Mouse (Mus musculus): Measurements from ENCODE around the gene Cyp26b1. TPM values are rescaled to one million over a fixed set of nuclear protein-coding genes. Genes with fewer than 3 reads are reported as not detected.

Gene Cyp26b1
- polyA plus RNA-seq, 1 experiment from 2014 or later = 2.6 TPM

DNA sequence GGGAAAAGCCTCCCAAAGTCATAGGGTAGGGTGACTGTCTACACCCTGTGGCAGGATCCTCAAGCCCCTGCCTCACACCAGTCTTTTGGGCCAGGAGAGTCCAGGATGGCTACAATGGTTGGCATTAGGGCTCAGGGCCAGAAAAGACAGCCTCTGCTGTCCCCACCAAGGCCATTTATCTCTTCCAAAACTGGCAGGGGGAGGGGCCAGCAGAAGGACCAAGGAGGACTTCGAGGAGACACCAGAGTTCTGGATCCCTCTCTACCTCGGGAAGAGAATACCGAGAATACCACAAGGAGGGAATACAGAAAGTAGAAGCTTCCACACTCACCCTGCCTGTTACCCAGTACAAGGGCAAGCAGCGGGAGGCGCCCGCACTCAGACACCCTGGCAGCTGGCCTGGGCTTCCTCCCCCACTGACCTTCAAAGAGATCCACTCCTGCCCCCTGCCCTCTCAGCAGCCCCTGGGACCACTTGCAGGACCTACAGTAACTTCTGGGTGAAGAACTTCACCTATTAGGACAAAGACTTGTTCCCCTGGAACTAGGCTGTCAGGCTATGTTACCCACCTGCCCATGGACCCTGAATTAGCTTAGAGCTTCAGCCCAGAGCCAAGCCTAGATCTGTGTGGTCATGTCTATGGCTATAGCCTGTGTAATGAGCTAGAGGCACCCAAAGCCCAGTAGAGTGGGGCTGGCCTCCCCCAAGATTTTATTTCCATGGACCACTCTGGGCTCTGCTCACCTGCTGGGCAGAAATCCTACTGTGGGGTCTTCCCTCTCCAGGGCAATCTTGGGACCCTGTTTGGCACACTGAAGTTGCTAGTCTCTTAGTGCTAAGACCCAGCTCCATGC lies 12.5 kb downstream of the Cyp26b1 start:
- peaks cover 23% of the 10 kb centered on the region; the same call in 1 of the 2 replicates for H3K27me3 ChIP-seq (replicated peaks; ENCODE audit: insufficient read depth, low read length)

DNA sequence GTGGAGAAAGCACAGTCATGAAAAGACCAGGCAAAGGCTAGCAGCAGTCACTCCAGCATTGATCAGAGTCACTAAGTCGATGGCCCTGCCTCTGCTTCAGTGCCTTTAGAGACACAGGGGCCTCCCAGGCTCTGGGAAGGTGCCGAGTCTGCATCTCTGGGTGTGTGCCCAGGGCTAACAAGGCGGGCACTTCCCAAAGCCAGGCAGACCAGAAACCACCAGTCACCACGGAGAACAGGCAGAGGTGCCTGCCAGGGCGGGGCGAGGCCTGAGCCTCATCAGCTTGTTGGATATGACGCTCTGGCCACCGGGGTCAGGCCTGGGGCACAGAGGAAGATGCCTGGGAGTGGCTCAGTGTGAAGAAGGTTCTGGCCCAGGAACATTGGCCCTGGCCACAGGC lies 14.2 kb downstream of the Cyp26b1 start:
- Histone ChIP-seq H3K4me1 (ENCODE audit: insufficient read depth, low read depth, low read length) (peaks cover 16% of the 10 kb centered on the region; the same call in 1 of the 2 replicates), H3K4me2 (replicated peaks; ENCODE audit: low read depth, low read length) (no peak overlapping the region), H3K9me3 (ENCODE audit: low read length) (no peaks in the 10 kb centered on the region), H3K27ac (ENCODE audit: low read length) (no peak overlapping the region), H3K27me3 (replicated peaks; ENCODE audit: insufficient read depth, low read length) (peaks cover 10% of the 10 kb centered on the region; the same call in 1 of the 2 replicates), H3K9ac (replicated peaks; ENCODE audit: low read depth) (no peak overlapping the region), H3K4me3 (ENCODE audit: low read depth, low read length) (no peak overlapping the region), H3K36me3 (ENCODE audit: insufficient read depth, low read length) (no peaks in the 10 kb centered on the region)
- 76% methylated on average over 8 of the region's 8 CpGs for whole genome bisulfite sequencing
- DNase-seq (ENCODE audit: low spot score) = no peak
- TF ChIP-seq CTCF (IDR thresholded peaks at IDR 0.05) = no peak
- TF ChIP-seq EP300 (IDR thresholded peaks at IDR 0.05) = no peak
- ATAC-seq = no peak

More for the DNA sequence above, 12.5 kb downstream of the Cyp26b1 start:
- H3K4me1 ChIP-seq (ENCODE audit: insufficient read depth, low read depth, low read length) = peaks cover 21% of the 10 kb centered on the region
- H3K4me2 ChIP-seq (replicated peaks; ENCODE audit: low read depth, low read length) = no peak overlapping the region
- no peaks in the 10 kb centered on the region for H3K36me3 ChIP-seq (ENCODE audit: insufficient read depth, low read length)
- no peak for TF ChIP-seq CTCF (IDR thresholded peaks at IDR 0.05)
- no peak for TF ChIP-seq EP300 (IDR thresholded peaks at IDR 0.05)
- H3K4me3 ChIP-seq (ENCODE audit: low read depth, low read length) = no peak overlapping the region
- H3K27ac ChIP-seq (ENCODE audit: low read length) = no peak overlapping the region
- no peak for DNase-seq (ENCODE audit: low spot score)
- no peak for ATAC-seq
- no peak overlapping the region for H3K9ac ChIP-seq (replicated peaks; ENCODE audit: low read depth)
- WGBS = 71% methylated on average over 6 of the region's 6 CpGs
- H3K9me3 ChIP-seq (ENCODE audit: low read length) = no peaks in the 10 kb centered on the region

DNA sequence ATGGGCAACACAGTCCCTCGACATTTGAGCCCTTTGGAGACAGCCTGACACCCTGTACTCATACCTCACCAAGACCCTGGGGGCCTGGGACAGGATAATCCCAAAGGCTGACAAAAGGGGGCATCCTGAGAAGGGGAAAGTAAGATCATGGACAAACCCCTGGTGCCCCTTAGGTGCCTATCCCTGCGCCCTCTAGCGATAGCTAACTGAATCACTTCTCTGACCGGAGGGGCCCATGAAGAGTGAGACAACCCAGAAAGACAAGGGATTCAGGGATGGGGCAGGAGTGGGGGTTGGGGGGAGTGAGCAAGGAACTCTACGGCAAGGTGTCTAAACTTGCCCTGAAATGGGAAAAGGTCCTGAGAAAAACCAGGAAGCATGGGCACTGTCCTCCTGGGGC lies 14.8 kb downstream of the Cyp26b1 start:
- no peak overlapping the region for H3K4me2 ChIP-seq (replicated peaks; ENCODE audit: low read depth, low read length)
- H3K9me3 ChIP-seq (ENCODE audit: low read length) = no peaks in the 10 kb centered on the region
- no peak for TF ChIP-seq EP300 (IDR thresholded peaks at IDR 0.05)
- peak; percentile 81 for TF ChIP-seq CTCF (IDR thresholded peaks at IDR 0.05)
- H3K27ac ChIP-seq (ENCODE audit: low read length) = no peak overlapping the region
- H3K9ac ChIP-seq (replicated peaks; ENCODE audit: low read depth) = no peak overlapping the region
- ATAC-seq = no peak
- H3K36me3 ChIP-seq (ENCODE audit: insufficient read depth, low read length) = no peaks in the 10 kb centered on the region
- 0 out of 2 replicates have a peak, but pooled peaks cover 10% of the 10 kb centered on the region for H3K27me3 ChIP-seq (replicated peaks; ENCODE audit: insufficient read depth, low read length)
- peak; percentile 52 for DNase-seq (ENCODE audit: low spot score)
- no peak overlapping the region for H3K4me3 ChIP-seq (ENCODE audit: low read depth, low read length)
- peaks cover 13% of the 10 kb centered on the region; the same call in 1 of the 2 replicates for H3K4me1 ChIP-seq (ENCODE audit: insufficient read depth, low read depth, low read length)
- WGBS = 16% methylated on average over 5 of the region's 5 CpGs

DNA sequence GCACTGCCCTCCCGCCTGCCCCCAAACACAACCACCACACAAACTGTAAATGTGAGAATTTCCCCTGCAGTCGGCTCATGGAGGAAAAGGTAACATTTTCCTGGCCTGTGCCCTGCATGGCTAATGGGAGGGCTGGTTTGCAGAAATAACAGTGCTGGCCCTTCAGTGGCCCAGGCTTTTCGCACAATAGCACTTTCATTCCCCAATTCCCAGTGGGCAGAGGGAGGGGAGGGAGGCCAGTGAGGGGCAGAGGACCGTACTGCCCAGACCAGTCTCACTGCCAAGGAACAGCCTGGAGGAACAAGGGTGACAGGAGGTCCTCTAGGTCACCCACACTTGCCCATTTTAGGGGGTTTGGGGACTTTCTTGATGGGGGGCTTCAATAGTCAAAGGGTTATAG lies 15.8 kb downstream of the Cyp26b1 start:
- H3K9ac ChIP-seq (replicated peaks; ENCODE audit: low read depth) = no peak overlapping the region
- WGBS = 69% methylated on average over 4 of the region's 4 CpGs
- H3K27ac ChIP-seq (ENCODE audit: low read length) = no peak overlapping the region
- peaks cover 3% of the 10 kb centered on the region; the same call in 1 of the 2 replicates for H3K4me1 ChIP-seq (ENCODE audit: insufficient read depth, low read depth, low read length)
- DNase-seq (ENCODE audit: low spot score) (no peak), ATAC-seq (no peak)
- 0 out of 2 replicates have a peak, but pooled peaks cover 10% of the 10 kb centered on the region for H3K27me3 ChIP-seq (replicated peaks; ENCODE audit: insufficient read depth, low read length)
- H3K36me3 ChIP-seq (ENCODE audit: insufficient read depth, low read length) = no peaks in the 10 kb centered on the region
- no peaks in the 10 kb centered on the region for H3K9me3 ChIP-seq (ENCODE audit: low read length)
- H3K4me3 ChIP-seq (ENCODE audit: low read depth, low read length) = no peak overlapping the region
- no peak overlapping the region for H3K4me2 ChIP-seq (replicated peaks; ENCODE audit: low read depth, low read length)
- TF ChIP-seq CTCF (IDR thresholded peaks at IDR 0.05) (no peak), EP300 (IDR thresholded peaks at IDR 0.05) (no peak)

DNA sequence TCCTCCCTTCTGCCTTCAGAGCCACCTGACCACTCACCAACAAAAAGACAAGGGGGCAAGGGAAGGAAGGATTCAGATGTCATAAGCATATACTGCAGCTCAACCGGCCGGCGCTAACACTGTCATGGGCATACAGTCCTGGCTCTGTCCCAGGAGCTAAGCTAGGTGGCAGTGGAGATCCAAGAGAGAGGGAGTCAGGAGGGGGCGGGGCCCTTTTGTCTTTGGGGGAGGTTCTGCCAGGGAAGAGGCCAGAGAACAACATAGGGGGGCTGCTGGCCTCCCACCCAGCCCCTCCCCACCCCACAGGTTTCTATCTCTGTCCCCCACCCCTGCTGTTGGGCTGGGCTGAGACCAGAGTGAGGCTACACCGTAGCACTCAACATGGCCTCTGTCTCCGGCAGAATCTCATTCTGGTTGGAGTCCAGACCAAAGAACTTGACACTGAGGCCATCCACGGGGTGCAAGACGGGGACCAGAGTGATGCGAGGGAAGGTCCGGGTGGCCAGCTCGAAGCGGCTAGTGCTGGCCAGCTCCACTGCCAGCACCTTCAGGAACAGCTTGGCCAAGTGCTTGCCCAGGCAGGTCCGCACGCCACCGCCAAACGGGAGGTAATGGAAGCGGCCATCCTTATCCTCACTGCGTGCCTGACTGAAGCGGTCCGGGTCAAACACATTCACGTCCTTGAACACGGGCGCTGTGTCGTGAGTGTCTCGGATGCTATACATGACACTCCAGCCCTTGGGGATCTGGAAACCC lies 19.6 kb downstream of the Cyp26b1 start:
- Histone ChIP-seq H3K4me1 (ENCODE audit: insufficient read depth, low read depth, low read length) (no peaks in the 10 kb centered on the region), H3K27ac (ENCODE audit: low read length) (no peak overlapping the region), H3K4me3 (ENCODE audit: low read depth, low read length) (no peak overlapping the region), H3K4me2 (replicated peaks; ENCODE audit: low read depth, low read length) (no peak overlapping the region; the same call in 1 of the 2 replicates), H3K36me3 (ENCODE audit: insufficient read depth, low read length) (no peaks in the 10 kb centered on the region), H3K9me3 (ENCODE audit: low read length) (no peaks in the 10 kb centered on the region), H3K9ac (replicated peaks; ENCODE audit: low read depth) (no peak overlapping the region), H3K27me3 (replicated peaks; ENCODE audit: insufficient read depth, low read length) (no peaks in the 10 kb centered on the region)
- WGBS = 44% methylated on average over 24 of the region's 25 CpGs
- peak; percentile 46; the same call in 1 of the 2 replicates for ATAC-seq
- TF ChIP-seq CTCF (IDR thresholded peaks at IDR 0.05) = peak; percentile 47
- no peak for TF ChIP-seq EP300 (IDR thresholded peaks at IDR 0.05)
- no peak for DNase-seq (ENCODE audit: low spot score)

DNA sequence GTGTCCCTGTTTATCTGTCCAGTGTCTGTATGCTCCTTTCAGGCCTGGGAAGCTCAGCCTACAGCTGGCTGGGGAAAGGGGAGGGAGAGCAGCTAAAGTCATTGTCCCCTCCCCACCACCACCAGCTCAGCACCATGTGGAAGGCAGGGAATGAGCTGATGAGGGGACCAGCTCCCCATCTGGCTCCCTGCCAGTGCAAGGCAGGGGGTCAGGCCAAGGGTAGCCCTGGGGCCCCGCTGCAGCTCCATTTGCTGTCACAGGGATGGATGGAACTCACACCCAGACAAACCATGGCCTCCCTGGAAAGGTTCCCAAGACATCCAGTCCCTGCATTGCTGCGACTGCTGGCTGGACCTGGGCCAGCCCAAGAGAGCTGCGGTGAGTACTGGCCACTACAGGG lies 23.7 kb downstream of the Cyp26b1 start:
- Histone ChIP-seq H3K4me3 (ENCODE audit: low read depth, low read length) (no peak overlapping the region), H3K27ac (ENCODE audit: low read length) (no peak overlapping the region), H3K27me3 (replicated peaks; ENCODE audit: insufficient read depth, low read length) (no peaks in the 10 kb centered on the region), H3K4me1 (ENCODE audit: insufficient read depth, low read depth, low read length) (no peaks in the 10 kb centered on the region), H3K36me3 (ENCODE audit: insufficient read depth, low read length) (no peaks in the 10 kb centered on the region), H3K4me2 (replicated peaks; ENCODE audit: low read depth, low read length) (no peak overlapping the region), H3K9ac (replicated peaks; ENCODE audit: low read depth) (no peak overlapping the region), H3K9me3 (ENCODE audit: low read length) (no peaks in the 10 kb centered on the region)
- TF ChIP-seq CTCF (IDR thresholded peaks at IDR 0.05) (no peak), EP300 (IDR thresholded peaks at IDR 0.05) (no peak)
- 25% methylated on average over 3 of the region's 3 CpGs for WGBS
- DNase-seq (ENCODE audit: low spot score) = no peak
- 0 out of 2 replicates have a peak, but pooled peaks have one; percentile 4 for ATAC-seq
